Mouse (Mus musculus) heart, postnatal 14 days (tissue): ENCODE measurements around the gene Naaa. TPM values are rescaled to one million over a fixed set of nuclear protein-coding genes. Genes with fewer than 3 reads are reported as not detected.
A peak's percentile ranks its signal among the peaks of the same experiment; 100 is the strongest.

ENCODE experiments used
- DNase-seq, 2 experiments: peaks; one replicate each; pipeline ENCODE4 v3.0.0; 2021 to 2022
- intact Hi-C: fragments of 180-260 bp; cut with DNase I; formaldehyde crosslinking; loops from one replicate; pipeline ENCODE4 v1.15.1; 2025
- total RNA-seq, 2 experiments: library from RNA; stranded (reverse); gene quantifications; 2 replicates each; pipeline ENCODE4 v1.2.3; 2021

Gene Naaa
- total RNA-seq, 2 experiments from 2014 or later, result 11.1 to 12.4 TPM

DNA sequence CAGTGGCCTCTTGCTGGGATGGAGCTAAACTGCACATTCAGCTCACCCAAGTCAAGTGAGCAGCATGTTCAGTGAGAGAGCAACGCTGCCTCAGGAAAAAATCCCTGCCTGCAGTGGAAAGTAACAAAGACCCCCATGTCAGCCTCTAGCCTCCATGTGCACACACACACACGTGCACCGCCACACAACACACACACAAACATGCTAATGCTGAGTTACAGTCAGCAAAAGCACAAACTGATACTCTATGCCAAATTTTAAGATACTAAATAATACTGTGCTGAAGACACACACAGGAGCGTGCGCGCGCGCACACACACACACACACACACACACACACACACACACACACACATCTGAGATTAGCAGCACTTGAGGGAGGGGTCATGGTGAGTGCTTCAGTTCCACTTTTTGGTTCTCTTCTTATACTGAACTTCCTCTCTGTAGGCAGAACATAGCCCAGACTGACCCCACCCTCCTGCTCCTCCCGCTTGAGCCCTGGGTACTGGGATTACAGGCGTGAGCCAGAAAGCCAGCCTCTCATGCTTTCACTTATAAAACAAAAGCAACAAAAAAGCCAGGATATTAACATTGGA is 1.1 kb upstream of the Naaa start:
- intact Hi-C loops, result no loop called here
- peak in 1 of 2 experiments; percentile 11 for DNase-seq

DNA sequence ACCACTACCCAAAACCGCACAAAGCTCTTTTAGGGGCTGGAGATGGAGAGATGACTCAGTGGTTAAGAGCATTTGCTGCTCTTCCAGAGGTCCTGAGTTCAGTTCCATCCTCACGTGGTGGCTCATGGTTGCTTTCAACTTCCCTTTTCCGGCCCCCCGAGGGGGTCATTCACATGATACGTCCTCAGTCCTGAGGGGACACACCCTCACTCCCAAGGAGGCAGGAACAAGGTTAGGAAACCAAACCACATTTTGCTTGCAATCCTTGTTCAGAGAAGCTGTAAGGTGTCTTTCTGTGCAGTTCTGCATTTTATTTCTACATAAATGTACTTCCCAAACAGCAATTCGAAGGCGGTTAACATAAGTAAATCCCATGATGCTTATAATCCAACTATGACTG is 7.5 kb downstream of the Naaa start:
- intact Hi-C loops, result no loop called here
- no peak for DNase-seq

DNA sequence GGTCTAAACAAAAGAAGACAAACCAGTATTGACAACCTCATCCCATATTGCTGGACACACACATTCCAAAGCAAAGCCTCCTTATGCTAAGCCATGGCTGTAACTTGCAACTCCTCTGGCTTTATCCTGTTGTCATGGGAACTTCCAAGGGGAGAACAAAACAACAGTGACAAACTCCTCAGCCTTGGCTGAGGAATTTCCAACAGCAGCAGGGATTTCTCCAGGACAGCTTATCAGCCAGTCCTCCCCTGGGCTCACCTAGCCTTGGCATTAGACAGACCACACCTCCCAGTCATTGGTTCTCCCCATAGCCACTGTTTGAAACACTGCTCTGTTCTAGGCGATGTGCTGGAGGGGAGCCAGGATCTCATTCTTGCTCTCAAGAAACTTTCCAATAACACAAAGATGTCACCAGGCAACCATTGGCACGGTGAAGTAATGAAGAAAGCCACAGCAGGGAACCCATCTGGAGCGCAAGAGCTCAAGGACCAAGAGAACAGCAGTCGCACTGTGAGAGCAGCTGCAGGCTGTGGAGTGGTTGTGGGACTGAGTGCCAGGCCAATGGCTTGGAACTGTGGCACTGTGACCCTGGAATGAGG is 14.1 kb downstream of the Naaa start:
- intact Hi-C loops, result no loop called here
- peak; percentile 71 to 72 for DNase-seq

DNA sequence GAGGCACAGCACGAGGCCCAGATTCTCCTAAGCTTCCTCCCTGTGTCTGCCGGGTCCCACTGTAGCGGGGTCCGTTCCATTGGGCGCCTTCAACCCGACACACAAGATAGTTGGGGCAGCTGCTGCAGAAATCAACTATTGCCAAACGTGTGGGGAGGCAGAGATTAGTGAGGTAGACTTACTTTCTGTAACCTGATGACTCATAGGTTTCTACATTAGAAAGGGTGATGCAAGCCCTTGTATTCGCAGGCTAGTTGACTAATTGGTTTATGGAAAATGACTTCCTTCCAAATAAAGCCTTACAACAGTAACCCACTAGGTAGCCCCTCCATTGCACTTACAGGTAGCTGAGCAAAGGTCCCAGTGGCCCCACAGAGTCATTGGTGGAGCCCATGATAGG is 15.3 kb downstream of the Naaa start:
- DNase-seq, result no peak
- intact Hi-C loops, result no loop called here

DNA sequence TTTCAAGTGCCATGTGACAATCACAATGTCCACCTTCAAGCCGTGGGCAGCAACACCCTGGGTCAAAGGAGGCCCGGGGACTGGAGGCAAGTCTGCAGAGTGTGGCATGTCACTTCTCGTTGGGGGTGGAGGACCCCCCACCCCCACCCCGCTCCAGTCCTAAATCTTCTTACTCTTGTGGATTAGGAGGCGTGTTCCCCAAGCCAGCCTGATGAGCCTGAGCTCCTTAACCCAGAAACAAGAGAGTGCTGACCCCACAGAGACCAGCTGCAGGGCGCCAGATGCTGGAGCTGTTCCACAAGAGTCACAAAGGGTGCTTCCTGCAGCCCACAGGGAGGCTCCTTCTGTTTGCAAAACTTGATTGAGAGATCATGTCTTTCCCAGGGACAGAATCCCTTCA is 21.8 kb downstream of the Naaa start, which contains the start of gene Ppef2:
TSS of gene Ppef2 (minus strand) at position 61 of the 400 bp plus-strand sequence.
- intact Hi-C loops, result no loop called here
- no peak for DNase-seq

DNA sequence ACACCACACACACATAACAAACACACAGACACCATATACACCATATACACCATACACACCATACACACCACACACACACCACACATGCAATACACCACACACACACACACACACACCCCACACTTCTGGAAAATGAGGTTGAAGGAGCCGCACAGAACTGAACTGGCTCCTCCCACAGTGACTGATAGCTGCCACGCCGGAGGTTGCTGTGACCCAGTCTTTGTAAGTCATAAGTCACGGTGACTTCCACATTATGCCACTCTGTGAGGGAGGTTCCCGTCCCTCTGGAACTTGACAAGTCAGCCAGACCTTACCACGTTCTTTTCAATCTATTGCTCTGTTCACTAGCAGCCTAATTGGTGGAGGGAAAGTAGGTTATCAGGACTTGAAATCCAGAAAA is 23.5 kb downstream of the Naaa start:
- intact Hi-C loops, result no loop called here
- no peak for DNase-seq

DNA sequence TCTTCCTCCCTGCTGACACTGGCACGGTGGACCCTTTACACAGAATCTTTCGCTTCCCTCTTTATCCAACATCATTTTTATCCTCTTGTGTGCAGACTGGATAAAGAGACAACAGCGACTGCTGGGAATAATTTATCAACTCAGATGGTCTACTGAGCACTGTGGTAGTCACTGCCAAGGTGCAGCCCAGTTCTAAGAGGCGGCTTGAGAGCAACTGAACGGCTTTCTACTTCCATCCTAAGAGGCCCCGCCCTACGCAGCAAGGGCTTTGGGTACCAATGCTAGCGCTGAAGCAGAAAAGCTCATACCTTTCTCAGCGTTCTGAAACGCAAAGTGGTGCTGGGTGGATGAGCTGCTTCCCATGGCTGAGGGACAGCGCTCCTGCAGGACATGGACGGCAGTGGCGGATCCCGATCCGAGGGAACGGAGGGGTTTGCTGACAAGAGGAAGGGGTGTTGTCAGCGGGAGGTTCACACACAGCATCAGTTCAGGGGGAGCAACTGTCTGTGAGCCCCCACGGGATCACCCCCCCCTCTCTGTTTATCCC is 25.1 kb downstream of the Naaa start:
- DNase-seq, result no peak
- intact Hi-C loops, result no loop called here

DNA sequence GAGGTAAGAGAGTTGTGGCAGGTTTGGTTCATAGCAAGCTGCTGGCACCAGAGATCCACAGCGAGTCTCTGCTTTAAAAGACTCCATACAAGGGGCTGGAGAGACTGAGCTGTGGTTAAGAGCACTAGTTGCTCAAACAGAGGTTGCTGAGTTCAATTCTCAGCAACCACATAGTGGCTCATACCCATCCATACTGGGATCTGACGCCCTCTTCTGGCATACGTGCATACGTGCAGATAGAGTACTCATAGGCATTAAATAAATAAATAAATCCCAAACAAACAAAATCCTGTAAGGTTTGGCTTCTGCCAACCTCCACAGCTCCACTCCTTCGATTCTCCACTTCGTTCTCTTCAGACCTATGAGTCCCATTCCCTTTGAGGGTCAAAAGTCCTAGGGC is 25.9 kb downstream of the Naaa start:
- DNase-seq, result no peak
- intact Hi-C loops, result no loop called here

DNA sequence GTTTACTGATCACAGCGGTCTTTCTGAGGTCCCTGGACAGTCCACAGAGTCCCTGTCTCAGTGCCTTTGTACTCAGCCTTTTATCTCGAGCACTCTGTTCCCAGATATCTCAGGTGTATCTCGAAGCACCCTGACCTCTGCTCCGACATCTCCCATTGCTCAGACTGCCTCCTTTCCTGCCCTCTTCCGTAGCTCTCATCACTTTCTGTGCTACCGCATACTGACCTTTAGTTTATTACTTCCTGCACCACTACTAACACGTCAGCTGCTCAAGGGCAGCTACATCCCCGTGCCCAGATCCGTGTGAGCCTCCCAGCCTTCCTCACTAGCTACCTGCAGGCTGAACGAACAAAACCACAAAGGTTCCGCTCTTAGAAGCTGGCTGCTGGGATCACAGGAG is 29.4 kb downstream of the Naaa start:
- intact Hi-C loops, result no loop called here

DNA sequence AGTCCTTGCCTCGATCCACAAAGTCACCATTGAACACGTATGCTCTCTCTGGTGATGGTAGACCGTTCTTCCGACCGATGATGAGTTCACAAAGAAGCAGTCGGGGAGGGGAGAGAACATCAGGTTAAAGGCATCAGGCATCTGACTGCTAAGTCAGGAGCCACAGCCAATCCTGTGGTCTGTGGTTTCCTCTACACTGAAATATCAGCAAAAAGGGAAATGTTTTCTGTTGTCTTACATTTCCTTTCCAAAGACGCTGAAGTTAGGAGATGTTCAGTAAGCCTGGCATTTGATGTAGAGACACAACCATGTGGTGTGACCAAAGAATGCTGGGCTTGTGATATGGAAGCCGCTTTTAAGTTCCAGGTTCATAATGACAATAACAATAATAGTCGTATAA is 32.5 kb downstream of the Naaa start:
- intact Hi-C loops, result no loop called here
- DNase-seq, result no peak

More for the DNA sequence above, 29.4 kb downstream of the Naaa start:
- no peak for DNase-seq

DNA sequence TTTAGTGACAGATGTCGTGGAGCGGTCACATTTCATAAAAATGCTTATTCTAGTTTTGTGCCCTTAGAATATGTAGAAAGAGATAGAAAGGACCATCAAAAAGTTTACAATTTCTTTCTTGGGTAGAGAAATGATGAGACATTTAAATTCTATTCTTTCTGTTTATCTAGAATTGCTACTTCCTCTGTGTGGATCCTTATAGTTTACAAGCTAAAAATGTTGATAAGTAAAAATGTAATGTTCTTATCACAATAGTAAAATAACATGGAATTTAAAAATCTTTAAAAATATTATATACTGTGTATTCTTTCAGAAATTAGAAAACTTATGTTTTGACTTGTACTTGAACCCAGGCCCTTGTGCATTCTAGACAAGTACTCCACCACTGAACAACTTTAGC is 33.1 kb downstream of the Naaa start:
- DNase-seq, result no peak
- intact Hi-C loops, result no loop called here

DNA sequence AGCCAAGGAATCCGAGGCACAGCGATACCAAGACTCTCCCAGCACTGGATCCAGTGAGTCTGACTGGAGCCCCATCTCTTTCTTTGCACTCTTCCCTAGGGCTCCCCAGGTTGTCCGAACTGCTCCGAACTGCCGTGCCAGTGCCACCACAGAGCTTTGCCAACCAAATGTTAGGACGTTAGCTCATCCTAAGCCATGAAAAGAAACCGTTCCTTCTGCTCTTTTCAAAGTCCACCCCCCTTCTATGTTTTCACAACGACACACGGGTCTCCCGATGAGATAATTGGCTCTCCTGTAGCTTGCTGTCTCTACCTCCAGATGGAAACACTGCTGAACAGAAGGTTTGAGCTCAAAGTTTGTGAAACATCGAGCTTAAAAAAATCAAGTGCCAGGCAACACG is 37.2 kb downstream of the Naaa start:
- no peak for DNase-seq
- intact Hi-C loops, result no loop called here

DNA sequence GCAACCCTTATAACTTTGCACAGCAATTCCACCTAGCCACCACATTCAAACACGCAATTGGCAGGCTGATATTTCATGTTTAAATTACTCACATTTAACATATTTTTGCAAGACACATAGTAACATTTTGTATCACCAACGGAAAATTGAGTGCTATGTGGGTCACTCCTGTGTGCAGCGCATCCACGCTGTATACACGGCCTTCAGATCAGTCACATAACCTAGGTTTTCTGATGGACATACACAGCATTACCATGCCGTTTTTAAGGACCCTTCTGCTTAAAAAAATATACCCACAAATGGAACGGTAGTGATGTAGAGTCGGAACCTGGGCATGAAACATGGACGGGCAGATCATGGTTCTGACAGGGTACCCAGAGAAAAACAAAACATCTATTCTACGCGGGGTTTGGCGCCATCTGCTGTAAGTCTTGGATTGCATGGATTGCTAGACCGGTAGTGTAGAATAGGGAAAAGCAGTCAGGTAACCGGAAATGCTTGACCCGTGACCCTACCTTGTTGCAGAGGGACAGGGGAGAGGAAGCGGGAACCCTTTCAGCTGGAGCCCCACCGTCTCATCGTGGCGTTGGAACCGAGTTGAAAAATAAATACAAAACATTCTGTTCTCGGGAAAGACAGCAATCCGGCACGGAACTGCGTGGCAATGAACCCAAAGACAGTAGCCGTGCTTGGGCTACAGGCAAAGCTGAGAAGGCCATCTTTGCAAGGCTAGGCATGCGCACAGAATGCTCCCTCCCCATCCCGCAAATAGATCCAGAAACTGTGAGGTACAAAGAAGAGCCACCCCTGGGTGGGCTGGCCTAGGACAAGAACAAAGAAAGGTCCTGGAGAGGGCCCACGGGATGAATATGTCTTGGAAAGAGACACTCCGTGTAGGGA is 38.4 kb downstream of the Naaa start:
- intact Hi-C loops, result loop anchor here (2.0 kb wide), 1 partner anchor 45 kb away; no protein-coding TSS in a partner anchor
- DNase-seq, result peak; percentile 61 to 72

DNA sequence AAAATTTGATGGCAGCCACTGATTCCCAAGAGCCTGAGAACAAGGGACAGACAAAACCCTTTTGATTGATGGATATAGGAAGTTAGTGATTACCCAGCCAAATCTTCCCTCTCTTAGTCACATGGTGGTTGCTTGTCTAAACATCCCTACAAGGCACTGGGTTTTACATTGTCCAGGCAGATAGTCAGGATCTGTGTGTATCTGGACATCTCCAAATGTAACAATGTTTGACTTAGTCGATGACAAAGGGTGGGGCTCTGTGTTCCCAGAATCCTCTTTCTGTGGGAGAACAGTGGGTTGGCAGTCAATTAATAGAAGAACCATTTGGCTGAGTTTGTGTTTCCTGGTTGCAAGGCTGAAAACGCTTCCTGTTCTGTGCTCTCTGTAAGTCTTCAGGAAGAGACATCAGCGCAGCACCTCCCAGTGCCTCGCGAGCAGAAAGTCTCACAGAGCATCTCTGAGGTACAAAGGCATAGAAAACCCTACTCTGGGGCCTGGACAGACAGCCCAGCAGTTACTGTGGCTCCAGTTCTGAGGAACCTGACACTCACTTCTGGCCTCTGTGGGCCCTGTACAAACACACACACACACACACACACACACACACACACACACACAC is 42.9 kb downstream of the Naaa start:
- no peak for DNase-seq
- intact Hi-C loops, result no loop called here

DNA sequence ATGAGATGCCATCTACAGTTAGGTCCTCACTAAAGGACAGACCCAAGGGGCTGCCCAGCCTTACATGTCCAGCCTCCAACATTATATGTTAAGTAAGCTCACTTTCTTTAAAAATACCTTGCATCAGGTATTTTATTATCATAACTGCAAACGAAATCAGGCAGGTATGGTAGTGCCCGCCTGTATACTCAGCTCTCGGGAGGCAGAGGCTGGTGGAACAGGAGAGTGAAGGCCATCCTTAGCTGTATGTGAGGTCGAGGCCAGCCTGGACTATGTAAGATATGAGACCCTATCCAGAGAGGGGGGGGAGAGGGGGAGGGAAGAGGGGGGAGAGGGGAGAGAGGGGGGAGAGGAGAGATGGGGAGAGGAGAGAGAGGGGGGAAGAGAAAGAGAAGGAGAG is 44.6 kb downstream of the Naaa start:
- intact Hi-C loops, result no loop called here
- DNase-seq, result no peak

DNA sequence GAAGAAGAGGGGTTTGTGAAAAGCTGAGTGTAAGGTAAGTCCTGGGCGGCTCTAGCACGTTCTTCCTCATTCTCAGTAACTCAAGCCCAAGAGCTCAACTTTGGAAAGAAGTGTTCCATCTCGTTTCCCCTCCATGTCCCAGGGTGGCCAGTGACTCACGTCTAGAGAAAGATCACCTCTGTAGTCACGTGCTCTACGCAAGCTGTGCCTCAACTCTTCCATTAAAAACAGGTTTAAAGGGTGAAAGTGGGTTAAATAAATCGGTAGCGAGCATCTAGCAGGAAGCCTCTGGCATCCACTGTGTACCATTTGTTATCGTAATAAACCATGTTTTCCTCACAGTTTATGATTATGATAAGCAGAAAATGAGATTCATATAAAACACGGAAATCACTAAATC is 46.1 kb downstream of the Naaa start:
- intact Hi-C loops, result no loop called here
- no peak for DNase-seq

DNA sequence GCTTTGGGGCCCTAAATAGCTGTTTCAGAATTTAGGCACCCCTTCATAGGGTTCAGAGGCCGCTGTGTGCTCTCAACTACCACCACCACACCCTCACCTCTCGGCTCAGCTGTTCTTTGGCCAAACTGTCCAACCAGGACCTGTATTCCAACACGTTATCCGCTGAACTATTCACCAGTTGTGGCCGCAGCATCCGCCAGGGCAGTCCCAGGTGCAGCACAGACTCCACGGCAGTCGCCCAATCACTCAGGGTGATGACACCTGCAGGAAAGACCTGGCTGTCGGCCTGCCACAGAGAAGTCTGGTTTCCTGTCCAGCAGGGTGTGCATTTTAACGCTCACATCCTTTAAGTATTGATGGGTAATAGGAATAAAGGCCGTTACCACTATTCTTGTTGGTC is 47.7 kb downstream of the Naaa start:
- intact Hi-C loops, result no loop called here

DNA sequence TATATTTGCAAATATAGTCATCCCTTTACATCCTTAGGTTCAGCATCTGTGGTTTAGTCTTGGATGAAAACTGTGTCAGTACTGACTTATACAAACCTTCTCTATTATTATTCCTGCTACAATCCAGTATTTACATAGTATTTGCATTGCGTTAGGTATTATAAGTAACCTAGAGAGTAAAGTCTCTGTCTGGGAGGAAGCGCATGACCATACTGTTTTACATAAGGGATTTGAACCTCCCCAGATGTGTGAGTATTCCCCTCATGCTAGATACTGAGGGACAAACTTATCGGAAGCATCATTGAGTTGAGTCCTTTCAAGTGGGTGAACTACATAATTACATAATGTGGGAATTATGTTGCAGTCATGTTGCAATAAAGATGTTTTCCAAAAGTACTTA is 48.5 kb downstream of the Naaa start:
- DNase-seq, result no peak
- intact Hi-C loops, result no loop called here

More for the DNA sequence above, 47.7 kb downstream of the Naaa start:
- no peak for DNase-seq

DNA sequence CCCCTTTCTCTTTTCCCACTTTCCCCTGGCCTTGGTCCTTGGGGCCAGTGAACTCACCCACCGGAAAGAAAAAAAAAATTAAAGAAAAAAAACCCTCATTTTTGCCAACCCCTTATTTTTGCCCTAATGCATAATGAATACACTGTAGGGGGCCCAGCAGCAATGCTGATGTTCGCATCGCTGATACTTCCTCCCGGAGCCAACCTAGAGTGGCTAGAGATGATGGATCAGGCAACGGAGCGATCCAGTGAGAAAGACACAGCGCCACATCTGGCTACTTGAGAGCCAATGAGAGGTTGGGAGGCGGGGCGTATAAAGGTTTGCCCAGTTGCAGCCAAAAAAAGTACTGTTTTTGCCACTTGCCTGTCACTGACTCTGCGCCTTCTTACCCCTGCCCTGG is 49.2 kb downstream of the Naaa start:
- intact Hi-C loops, result no loop called here
- no peak for DNase-seq

DNA sequence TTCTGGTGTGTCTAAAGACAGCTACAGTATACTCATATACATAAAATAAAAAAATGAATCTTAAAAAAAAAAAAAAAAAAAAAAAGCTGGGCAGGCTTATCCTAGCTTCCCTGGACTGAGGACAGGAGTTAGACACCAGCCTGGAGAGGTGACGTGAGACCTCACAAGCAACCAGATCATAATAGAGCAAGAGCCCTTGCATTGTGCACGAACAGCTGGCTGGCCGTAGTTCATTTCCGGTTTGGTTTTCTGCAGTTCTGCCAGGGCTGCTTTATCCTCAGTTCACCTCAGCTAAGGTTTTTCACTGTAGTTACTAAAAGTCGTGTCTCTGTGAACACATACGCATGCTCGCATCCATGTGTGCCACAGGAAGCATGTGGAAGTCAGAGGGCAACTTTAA is 50.2 kb downstream of the Naaa start:
- peak; percentile 13 to 22 for DNase-seq
- intact Hi-C loops, result no loop called here
